Mouse (Mus musculus): ENCODE results near the gene Nfib. TPM values are rescaled to one million over a fixed set of nuclear protein-coding genes. Genes with fewer than 3 reads are reported as not detected.

Nfib gene
- total and polyA plus RNA-seq, 3 experiments: 32.1 to 121 (median 118) TPM

- no peak overlapping the region for H3K4me3 ChIP-seq
- H3K27ac ChIP-seq: no peak overlapping the region
- DNase-seq: no peak
- intact Hi-C loops (cut with DNase I): loop anchor here (2.0 kb wide), 2 partner anchors 1024 to 1092 kb away; no protein-coding TSS in a partner anchor
- H3K9ac ChIP-seq (ENCODE audit: low read depth, low read length): no peak overlapping the region
- WGBS: 84% methylated on average over 5 of the region's 5 CpGs
- H3K79me2 ChIP-seq (replicated peaks; ENCODE audit: control insufficient read depth, insufficient read depth, low read length): no peaks in the 10 kb centered on the region
- no peak for TF ChIP-seq CTCF (IDR thresholded peaks at IDR 0.05)
- TF ChIP-seq POLR2A (IDR thresholded peaks at IDR 0.05; ENCODE audit: insufficient read depth, low read depth, low read length): no peak
- TF ChIP-seq EP300 (IDR thresholded peaks at IDR 0.05; ENCODE audit: insufficient read depth, low read depth, low read length): no peak
- no peaks in the 10 kb centered on the region for H3K4me1 ChIP-seq (ENCODE audit: control insufficient read depth, insufficient read depth, low read length)
- no peaks in the 10 kb centered on the region for H3K36me3 ChIP-seq (ENCODE audit: control insufficient read depth, insufficient read depth, low read length)
- no peaks in the 10 kb centered on the region for H3K27me3 ChIP-seq (ENCODE audit: control insufficient read depth, insufficient read depth, low read length)
Measured at GRCm38 (mm10) chr4:82588718-82589117, 116.8 kb downstream of the Nfib start.

GRCm38 (mm10) chr4:82587146-82587870 lies 118.2 kb downstream of the Nfib start:
- H3K79me2 ChIP-seq (replicated peaks; ENCODE audit: control insufficient read depth, insufficient read depth, low read length): no peaks in the 10 kb centered on the region
- no peak overlapping the region for H3K9ac ChIP-seq (ENCODE audit: low read depth, low read length)
- WGBS: 83% methylated on average over 16 of the region's 16 CpGs
- H3K27me3 ChIP-seq (ENCODE audit: control insufficient read depth, insufficient read depth, low read length): no peaks in the 10 kb centered on the region
- no peak overlapping the region for H3K4me3 ChIP-seq
- no peaks in the 10 kb centered on the region for H3K36me3 ChIP-seq (ENCODE audit: control insufficient read depth, insufficient read depth, low read length)
- no peaks in the 10 kb centered on the region for H3K4me1 ChIP-seq (ENCODE audit: control insufficient read depth, insufficient read depth, low read length)
- intact Hi-C loops (cut with DNase I): no loop called here
- TF ChIP-seq CTCF (IDR thresholded peaks at IDR 0.05): no peak
- DNase-seq: no peak
- H3K27ac ChIP-seq: no peak overlapping the region

GRCm38 (mm10) chr4:82586637-82587036 lies 118.9 kb downstream of the Nfib start:
- WGBS: 84% methylated on average over 5 of the region's 5 CpGs

DNA sequence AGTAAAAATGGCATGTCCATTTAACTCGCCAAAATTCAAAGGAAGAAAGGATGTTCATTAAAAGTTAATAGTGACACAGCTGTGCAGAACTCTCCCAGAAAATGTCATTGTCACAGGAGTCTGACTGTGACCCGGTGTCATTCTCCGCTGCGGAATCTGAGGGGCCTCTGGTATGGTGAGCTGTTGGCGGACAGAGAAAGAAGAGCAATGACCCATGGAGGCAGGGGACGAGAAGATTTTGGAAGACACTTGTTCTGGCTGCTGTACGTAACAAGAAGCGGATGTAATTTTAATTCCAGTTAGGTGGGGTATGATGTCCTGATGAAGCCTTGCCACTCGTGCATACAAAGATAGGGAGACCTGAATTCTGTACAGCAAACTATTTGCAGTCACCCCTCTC lies 120.0 kb downstream of the Nfib start:
- TF ChIP-seq EP300 (IDR thresholded peaks at IDR 0.05; ENCODE audit: insufficient read depth, low read depth, low read length): no peak
- no peak for TF ChIP-seq POLR2A (IDR thresholded peaks at IDR 0.05; ENCODE audit: insufficient read depth, low read depth, low read length)
- DNase-seq: no peak
- Histone ChIP-seq H3K79me2 (replicated peaks; ENCODE audit: control insufficient read depth, insufficient read depth, low read length) (no peaks in the 10 kb centered on the region), H3K9ac (ENCODE audit: low read depth, low read length) (no peak overlapping the region), H3K36me3 (ENCODE audit: control insufficient read depth, insufficient read depth, low read length) (no peaks in the 10 kb centered on the region), H3K4me1 (ENCODE audit: control insufficient read depth, insufficient read depth, low read length) (no peaks in the 10 kb centered on the region), H3K4me3 (no peak overlapping the region), H3K27ac (no peak overlapping the region), H3K27me3 (ENCODE audit: control insufficient read depth, insufficient read depth, low read length) (no peaks in the 10 kb centered on the region)
- intact Hi-C loops (cut with DNase I): no loop called here
- WGBS: 89% methylated on average over 9 of the region's 9 CpGs

More at GRCm38 (mm10) chr4:82586637-82587036, 118.9 kb downstream of the Nfib start:
- no peak for DNase-seq
- H3K27me3 ChIP-seq (ENCODE audit: control insufficient read depth, insufficient read depth, low read length): no peaks in the 10 kb centered on the region
- H3K27ac ChIP-seq: no peak overlapping the region
- H3K4me3 ChIP-seq: no peak overlapping the region
- no peak overlapping the region for H3K9ac ChIP-seq (ENCODE audit: low read depth, low read length)
- intact Hi-C loops (cut with DNase I): no loop called here
- H3K4me1 ChIP-seq (ENCODE audit: control insufficient read depth, insufficient read depth, low read length): no peaks in the 10 kb centered on the region
- H3K36me3 ChIP-seq (ENCODE audit: control insufficient read depth, insufficient read depth, low read length): no peaks in the 10 kb centered on the region
- no peak for TF ChIP-seq CTCF (IDR thresholded peaks at IDR 0.05)
- TF ChIP-seq EP300 (IDR thresholded peaks at IDR 0.05; ENCODE audit: insufficient read depth, low read depth, low read length): no peak
- TF ChIP-seq POLR2A (IDR thresholded peaks at IDR 0.05; ENCODE audit: insufficient read depth, low read depth, low read length): no peak
- no peaks in the 10 kb centered on the region for H3K79me2 ChIP-seq (replicated peaks; ENCODE audit: control insufficient read depth, insufficient read depth, low read length)

- H3K27ac ChIP-seq: no peak overlapping the region
- no peaks in the 10 kb centered on the region for H3K36me3 ChIP-seq (ENCODE audit: control insufficient read depth, insufficient read depth, low read length)
- no peaks in the 10 kb centered on the region for H3K27me3 ChIP-seq (ENCODE audit: control insufficient read depth, insufficient read depth, low read length)
- TF ChIP-seq CTCF (IDR thresholded peaks at IDR 0.05) (no peak), POLR2A (IDR thresholded peaks at IDR 0.05; ENCODE audit: insufficient read depth, low read depth, low read length) (no peak), EP300 (IDR thresholded peaks at IDR 0.05; ENCODE audit: insufficient read depth, low read depth, low read length) (no peak)
- intact Hi-C loops (cut with DNase I): no loop called here
- H3K79me2 ChIP-seq (replicated peaks; ENCODE audit: control insufficient read depth, insufficient read depth, low read length): no peaks in the 10 kb centered on the region
- H3K4me3 ChIP-seq: no peak overlapping the region
- DNase-seq: no peak
- 96% methylated on average over 5 of the region's 5 CpGs for WGBS
- no peak overlapping the region for H3K9ac ChIP-seq (ENCODE audit: low read depth, low read length)
- no peaks in the 10 kb centered on the region for H3K4me1 ChIP-seq (ENCODE audit: control insufficient read depth, insufficient read depth, low read length)
Measured at GRCm38 (mm10) chr4:82585056-82585455, 120.5 kb downstream of the Nfib start.

GRCm38 (mm10) chr4:82584548-82584947 lies 121.0 kb downstream of the Nfib start:
- WGBS: 41% methylated on average over 4 of the region's 4 CpGs
- peak; percentile 22 to 38 for DNase-seq

More at GRCm38 (mm10) chr4:82584548-82584947, 121.0 kb downstream of the Nfib start:
- intact Hi-C loops (cut with DNase I): no loop called here
- Histone ChIP-seq H3K4me1 (ENCODE audit: control insufficient read depth, insufficient read depth, low read length) (no peaks in the 10 kb centered on the region), H3K79me2 (replicated peaks; ENCODE audit: control insufficient read depth, insufficient read depth, low read length) (no peaks in the 10 kb centered on the region), H3K9ac (ENCODE audit: low read depth, low read length) (no peak overlapping the region), H3K4me3 (no peak overlapping the region), H3K27ac (no peak overlapping the region), H3K36me3 (ENCODE audit: control insufficient read depth, insufficient read depth, low read length) (no peaks in the 10 kb centered on the region), H3K27me3 (ENCODE audit: control insufficient read depth, insufficient read depth, low read length) (no peaks in the 10 kb centered on the region)
- TF ChIP-seq POLR2A (IDR thresholded peaks at IDR 0.05; ENCODE audit: insufficient read depth, low read depth, low read length) (no peak), EP300 (IDR thresholded peaks at IDR 0.05; ENCODE audit: insufficient read depth, low read depth, low read length) (no peak), CTCF (IDR thresholded peaks at IDR 0.05) (no peak)

All from heart, adult 2 months (tissue).